Mouse (Mus musculus) right cerebral cortex, adult 2 months (tissue): Measurements from ENCODE around the gene Itsn1.

Experiments used
- DNase-seq, 2 experiments: peaks; one replicate each; pipeline ENCODE4 v3.0.0; 2021 to 2022; ENCODE audit warnings: low spot score in 2 of 2

Gene Itsn1

DNA sequence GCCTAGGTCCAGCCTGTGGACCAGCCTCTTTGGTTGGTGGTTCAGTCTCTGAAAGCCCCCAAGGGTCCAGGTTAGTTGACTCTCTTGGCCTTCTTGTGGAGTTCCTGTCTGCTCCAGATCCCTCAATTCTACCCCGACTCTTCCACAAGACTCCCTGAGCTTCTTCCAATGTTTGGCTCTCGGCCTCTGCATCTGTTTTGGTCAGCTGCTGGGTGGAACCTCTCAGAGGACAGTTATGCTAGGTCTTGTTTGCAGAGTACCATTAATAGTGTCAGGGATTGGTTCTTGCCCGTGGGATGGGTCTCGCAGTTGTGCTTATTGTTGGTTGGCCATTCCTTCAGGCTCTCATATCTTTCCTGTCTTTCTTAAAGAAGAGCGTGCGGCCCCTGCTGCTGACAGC lies 39.5 kb downstream of the Itsn1 start:
- DNase-seq = no peak

DNA sequence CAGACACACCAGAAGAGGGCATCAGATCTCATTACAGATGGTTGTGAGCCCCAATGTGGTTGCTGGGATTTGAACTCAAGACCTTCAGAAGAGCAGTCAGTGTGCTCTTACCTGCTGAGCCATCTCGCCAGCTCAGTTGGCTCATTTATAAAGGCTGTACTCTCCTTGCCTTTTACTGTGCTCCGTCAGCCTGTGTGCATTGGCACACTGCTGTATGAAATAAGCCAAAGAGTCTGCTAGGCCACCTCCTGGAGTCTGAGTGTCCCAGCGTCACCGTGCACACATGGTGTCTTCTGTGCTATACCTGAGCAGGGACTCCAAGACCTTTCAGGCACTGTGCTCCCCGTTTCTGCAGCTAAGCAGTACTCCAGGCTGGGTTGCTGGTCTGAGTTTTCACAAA lies 40.8 kb downstream of the Itsn1 start:
- DNase-seq = no peak

DNA sequence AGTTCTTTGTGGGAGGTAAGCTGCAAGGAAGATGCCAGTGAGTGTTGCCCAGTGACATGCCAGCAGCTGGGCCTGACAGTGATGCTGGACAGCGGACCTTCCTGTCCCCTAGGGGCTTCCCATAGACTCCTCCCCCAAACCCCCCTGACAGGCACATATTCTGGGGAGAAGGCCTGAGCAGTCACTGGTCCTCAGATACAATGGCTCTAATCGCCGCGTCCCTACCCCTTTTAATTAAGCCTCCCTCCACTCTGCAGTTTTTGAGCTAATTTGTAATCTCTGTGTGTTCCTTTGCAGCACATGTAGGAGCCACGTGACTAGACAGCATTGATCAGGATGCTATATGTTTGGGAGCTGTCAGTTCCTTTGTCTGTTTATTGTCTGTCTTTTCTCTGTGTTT lies 41.6 kb downstream of the Itsn1 start:
- no peak for DNase-seq

DNA sequence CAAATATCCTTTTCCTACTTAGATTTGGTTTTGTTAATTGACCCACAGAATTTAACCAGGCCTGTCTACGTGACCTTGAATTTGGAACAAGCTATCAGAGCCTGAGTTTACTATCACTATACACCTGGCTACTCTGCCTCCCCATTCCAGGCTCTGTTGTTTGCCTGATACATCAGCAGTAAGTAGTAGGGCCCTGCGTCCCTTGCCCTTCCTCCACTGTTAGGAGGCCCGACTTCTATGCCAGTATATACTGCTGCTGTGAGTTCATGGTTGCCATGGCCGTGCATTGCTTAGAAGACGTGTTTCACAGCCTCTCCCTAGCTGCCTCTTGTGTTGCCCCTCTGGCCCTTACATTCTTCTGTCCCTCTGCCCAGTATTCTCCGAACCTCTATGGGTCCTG lies 42.3 kb downstream of the Itsn1 start:
- no peak for DNase-seq

DNA sequence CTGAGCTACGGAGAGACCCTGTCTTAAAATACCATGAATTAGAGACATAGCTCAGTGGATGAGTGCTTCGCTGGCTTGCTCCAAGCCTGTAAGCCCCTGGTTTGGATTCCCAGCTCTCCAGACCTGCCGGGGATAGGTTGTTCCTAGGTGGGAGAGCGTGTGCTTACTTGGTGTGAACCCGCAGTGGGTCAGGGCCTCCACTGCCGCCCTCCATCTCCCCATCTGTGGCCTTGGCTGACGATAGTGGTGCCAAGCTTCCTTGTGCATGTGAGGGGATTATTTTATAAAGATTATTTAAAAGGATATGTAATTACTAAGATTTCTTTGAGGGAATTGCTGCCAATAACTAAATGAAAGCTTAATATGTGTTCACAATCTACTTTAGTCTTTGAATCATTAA lies 43.5 kb downstream of the Itsn1 start:
- no peak for DNase-seq

DNA sequence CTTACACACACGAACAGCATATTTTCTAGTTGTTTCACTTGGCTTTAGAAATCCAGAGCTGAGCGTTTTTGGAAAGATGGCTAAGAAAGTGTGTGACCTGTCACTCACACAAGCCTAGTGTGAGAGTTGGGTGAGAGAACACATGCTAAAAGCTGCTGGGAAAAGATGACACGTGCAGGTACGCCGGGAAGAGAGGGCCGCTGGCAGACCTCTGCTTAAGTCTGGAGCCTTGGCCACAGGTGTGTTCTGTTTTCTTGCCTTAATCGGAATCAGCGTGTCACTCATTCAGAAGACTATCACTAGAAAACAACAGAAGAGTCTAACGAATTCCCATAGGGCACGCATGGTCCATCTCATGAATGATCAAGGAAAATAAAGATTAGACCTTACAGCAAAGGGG lies 50.5 kb downstream of the Itsn1 start:
- DNase-seq = no peak

DNA sequence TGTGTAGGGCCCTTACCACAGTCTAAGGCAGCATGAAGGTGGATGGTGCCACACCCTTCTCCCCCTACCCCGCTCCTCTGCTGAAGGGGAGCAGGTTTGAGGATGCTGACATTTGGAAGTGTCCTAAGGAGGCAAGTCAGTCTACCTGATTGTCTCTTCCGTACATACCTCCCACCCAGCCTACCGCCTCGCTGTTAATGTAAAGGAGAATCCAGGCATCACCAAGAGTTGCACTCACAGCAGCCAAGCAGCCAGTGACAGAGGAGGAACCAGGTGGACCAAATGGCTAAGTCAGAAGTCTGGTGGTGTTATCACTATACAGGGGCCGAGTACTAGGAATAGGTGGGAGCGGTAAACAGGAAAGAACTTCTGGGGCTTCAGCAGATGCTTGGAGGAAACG lies 51.1 kb downstream of the Itsn1 start:
- DNase-seq = no peak

DNA sequence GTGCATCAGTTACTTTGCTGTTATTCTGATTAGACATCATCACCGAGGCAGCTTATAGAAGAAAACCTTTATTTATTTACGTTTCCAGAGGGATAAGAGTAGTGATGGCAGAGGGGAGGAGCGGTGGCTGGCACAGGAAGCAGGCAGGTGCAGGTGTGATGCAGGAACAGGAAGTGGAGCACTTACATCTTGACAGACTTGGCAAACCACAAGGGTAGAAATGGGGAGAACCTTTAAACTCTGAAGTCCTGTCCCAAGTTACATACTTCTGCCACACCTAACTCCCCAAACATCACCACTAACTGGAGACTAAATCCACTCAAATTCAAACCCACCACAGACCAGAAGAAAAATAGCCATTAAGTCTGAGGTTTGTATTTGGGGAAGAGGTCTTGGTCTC lies 51.7 kb downstream of the Itsn1 start:
- no peak for DNase-seq

DNA sequence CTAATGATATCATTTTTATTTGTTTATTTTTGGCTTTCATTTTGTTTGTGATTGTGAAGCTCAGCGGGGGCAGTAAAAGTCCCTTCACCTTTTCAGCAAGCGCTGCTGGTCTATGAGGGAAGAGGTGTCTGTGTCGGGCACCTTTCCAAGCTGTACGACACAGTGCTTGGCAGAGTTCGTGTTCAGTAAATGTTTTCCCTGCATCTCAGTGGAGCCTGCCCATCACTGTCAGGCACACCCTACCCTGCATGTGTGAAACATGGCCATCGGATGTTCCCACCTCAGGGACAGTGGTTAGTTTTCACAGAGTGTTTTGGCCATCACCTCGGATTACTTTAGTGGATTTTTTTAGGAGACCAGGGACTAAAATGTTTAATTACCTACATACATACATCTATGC lies 54.1 kb downstream of the Itsn1 start:
- DNase-seq = no peak

DNA sequence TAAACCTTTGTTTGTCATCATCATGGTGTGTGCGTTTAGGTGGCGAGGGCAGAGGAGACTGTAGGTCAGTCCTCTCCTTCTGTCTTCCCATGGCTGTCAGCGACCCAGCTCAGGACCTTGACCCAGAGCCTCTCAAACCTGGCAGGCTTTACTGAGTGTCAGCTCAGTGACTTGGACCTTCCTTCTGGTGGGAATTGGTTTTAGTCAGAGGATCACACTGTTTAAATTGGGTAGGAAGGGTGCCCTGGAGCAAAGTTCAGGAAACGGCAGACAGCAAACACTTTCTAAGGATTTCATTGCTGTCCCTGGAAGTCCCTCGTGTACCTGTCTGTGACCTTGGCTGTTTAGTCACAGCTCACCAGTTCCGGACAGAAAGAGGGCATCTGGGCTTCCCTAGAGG lies 55.2 kb downstream of the Itsn1 start:
- no peak for DNase-seq

DNA sequence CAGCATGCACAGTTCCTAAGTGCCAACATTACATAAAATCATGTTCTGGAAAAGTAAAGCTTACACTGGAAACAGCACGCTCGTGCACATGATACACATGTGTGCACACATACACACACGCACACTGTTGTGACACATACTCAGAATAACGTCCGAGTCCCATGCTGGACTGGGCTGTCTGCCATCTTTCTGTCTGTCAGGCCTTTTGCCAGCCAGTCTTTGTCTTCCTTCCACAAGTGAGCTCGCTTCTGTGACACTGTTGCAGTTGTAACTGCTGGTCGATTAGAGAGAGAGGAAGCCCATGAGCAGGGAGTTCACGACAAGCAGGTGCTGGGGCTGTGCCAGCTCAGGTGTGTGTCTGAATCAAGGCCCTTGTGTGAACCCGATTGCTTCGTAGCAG lies 57.3 kb downstream of the Itsn1 start:
- DNase-seq = peak in 1 of 2 experiments; percentile 26

DNA sequence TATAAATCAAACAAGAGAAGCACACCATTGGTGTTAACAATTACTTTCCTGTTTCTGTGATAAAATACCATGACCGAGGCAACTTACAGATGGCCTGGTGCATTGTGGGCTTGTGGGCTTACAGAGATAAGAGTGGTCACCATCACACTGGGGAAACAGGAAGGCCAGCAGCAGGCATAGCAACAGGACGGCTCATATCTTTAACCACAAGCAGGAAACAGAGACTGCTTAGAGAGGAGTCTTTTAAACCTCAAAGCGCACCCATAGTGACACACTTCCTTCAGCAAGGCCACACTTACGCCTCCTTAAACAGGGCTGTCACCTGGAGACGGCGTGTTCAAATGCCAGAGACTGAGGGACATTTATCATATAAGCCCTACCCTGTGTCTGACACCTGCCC lies 60.6 kb downstream of the Itsn1 start:
- DNase-seq = no peak

DNA sequence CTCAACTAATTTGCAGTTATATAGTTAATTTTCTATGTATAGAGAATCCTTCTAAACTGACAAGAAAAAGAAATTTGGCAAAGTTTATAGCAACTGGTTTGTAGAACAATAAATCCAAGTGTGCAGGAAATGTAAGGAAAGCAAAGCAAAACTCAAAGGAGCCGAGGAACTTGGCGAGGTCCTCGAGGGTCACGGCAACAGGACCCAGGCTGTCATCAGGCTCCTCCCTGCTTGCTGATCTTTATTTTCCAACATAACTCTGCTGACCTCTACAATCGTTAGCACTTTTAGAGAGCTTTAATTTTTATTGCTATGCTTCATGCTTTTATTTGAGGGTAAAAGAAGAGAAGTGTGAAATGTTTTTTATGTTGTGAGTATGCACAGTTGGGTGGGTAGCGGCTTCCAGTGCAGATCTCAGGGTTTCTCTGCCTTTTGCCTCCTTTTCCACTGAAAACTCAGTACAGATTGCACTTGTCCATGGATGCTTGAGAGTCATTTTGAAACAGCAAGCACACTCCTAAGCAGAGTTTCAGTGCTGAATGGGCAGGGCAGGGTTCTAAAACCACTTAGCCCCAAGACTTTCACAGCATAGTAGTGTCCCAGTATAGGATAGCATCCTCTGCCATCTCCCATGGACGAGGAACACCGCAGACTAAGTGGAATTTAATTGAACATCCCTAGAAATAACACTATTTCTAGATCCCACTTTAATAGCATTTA lies 63.6 kb downstream of the Itsn1 start:
- no peak for DNase-seq

DNA sequence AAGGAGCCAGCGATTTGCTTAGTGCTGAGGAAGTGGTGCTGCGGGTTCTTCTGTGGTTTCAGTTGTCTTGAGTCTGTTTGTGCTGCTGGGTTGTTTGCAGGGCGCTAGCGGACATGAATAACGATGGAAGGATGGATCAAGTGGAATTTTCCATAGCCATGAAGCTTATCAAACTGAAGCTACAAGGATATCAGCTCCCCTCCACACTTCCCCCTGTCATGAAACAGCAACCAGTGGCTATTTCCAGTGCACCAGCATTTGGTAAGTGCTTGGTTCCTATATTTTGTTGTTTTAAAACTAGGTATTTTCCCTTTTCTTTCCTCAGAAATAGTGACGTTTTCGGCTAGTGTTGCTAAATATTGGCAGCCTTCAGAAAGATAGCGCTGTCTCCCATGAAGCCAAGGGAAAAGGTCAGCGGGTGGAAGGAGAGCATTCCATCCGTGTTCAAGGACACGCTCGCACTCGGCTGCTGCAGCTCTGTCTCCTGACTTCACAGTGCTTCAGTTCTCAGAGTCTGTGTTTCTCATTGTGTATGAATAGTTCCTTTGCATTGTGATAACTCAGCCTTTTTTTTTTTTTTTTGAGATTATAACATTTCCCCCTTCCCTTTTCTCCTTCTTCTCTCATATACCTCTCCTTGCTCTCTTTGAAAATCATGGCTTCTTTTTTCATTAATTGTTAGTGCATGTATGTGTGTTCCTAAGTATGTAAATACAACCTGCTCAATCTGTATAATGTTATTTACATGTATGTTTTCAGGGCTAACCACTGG lies 64.6 kb downstream of the Itsn1 start:
- DNase-seq = no peak

DNA sequence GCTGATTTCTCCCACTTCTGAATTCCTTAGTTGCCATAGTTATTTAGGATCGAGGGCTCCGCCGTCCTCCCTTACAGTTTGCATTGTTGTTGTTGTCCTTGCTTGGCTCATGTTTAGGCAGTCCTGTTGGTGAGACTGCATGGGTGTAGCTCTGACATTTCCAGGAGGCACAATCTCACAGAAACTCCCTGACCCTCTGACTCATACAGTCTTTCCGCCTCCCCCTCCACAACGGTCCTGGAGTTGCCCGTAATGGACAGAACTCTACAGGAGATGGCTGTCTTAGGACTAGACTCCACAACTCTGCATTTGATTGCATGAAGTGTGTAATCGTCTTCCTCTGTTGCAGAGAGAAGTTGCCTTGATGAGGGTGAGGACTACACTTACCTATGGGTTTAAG lies 65.2 kb downstream of the Itsn1 start:
- DNase-seq = no peak

DNA sequence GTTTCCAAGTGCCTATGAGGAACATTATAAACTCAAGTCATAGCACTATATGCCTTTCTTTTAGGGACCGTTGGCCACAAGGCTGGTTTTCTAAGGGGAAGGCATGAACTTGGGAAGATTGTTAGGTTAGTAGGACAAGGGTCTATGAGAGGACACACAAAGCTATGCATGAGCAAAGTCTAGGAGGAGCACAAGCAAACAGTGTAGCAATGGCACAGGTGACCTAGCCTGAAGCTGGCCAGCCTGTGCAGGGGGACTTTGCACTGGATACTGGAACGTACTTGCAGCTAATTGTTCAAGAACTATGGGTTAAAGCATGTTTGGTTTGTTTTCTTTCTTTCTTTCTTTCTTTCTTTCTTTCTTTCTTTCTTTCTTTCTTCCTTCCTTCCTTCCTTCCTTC lies 66.0 kb downstream of the Itsn1 start:
- DNase-seq = no peak

DNA sequence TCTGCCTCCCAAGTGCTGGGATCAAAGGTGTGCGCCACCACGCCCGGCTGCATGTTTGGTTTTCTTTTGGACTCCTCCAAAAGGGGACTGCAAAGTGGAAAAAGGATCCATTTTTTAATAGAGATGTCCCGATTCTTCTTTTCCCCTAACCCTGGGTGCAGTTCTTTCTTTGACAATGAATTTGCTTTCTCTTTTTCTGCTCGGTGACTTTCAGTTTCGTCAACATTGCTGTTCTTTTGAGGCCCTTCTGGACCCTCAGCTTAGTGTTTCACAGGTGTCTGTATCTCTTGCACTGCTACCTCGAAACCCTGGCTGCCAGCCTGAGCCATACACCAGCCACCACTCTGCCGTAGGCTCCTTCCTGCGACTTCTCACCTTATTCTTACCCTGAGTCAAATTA lies 66.5 kb downstream of the Itsn1 start:
- no peak for DNase-seq

DNA sequence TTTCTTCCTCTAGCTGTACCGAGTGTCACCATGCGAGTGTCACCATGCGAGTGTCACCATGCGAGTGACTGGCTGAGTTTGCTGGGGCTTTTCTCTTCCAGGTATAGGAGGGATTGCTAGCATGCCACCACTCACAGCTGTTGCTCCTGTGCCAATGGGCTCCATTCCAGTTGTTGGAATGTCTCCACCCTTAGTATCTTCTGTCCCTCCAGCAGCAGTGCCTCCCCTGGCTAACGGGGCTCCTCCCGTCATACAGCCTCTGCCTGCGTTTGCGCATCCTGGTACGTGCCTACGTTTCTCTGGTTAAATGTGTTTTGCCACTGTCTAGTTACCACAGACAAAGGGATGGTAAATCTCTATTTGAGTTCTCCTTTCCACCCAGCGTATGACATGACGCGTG lies 72.3 kb downstream of the Itsn1 start:
- no peak for DNase-seq

DNA sequence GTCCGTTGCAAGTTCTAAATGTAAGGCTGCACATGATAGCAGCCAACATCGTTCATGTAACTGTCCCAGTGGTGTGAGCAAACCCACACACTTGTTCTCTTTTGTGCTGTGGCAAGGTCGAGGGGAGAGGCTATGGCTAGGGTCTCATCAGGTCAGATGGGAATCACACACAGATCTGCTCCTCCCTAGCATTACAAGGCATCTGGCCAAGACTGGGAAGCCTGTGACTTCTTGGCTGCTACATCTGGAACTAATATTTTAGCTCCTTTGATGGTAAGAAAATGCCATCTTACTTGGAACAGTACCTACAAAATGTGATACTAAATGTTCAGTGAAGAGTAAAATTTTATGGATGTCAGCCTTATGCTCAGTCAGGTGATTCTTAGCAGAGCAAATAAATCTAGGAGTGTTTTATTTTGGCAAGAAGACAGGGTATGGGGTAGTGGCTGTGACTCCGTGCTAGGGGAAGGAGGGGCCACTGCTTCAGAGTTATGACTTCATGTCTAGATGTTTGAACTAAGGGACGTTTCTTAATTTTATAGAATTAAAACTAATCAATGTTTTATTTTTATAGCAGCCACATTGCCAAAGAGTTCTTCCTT lies 73.5 kb downstream of the Itsn1 start:
- DNase-seq = no peak

DNA sequence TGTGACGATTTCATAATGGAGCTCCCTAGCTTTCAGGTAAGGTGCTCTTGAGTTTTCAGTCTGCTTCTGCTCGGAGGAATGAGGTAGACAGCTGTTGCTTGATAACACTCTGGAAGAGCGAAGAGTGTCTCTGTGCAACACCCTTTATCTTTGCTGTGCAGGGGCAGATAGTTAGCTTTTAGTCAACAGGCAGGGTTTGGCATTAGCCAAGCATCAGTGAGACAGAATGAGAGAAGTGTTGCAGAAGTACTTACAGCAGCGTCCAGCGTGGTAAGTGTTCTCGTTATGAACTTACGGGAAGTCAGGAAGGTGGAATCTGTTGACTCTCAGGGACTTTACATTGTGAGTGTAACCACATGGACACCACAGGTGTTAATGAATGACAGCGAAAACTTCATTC lies 75.3 kb downstream of the Itsn1 start:
- no peak for DNase-seq

DNA sequence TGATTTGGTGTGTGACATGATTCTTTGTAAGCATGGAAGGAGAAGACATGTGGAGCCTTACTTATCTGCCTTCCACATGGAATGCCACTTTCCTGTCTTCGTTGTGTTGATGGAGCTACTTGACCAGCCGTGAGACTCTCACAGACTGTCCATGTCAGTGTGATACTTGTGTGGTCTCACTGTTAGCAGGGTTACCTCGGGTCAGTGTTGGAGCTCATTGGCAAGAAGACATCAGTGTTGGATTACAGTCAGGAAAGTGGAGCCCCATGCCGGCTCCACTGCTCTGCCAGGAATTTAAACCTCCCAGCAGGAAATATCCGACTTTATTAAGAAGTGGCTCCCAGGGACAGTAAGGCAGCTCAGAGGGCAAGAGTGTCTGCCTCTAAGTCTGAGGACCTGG lies 75.8 kb downstream of the Itsn1 start:
- DNase-seq = no peak

DNA sequence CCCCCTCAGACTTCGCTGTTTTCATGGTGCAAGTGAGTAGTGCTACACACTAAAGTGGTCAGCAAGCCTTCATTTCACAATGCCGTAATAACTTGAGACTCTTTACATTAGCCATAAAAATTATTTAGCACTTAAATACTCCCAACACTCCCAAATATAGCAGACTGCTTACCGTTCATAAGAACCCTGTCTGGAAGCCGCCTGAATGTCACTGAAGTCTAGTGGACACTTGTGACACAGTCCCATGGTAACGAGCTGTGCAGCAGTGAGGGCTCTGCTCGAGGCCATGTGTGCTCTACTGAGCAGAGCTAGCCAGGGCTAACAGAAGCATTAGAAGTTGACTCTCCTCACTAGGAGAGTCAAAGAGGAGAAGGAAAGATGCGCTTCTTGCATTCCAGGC lies 81.2 kb downstream of the Itsn1 start:
- DNase-seq = no peak

DNA sequence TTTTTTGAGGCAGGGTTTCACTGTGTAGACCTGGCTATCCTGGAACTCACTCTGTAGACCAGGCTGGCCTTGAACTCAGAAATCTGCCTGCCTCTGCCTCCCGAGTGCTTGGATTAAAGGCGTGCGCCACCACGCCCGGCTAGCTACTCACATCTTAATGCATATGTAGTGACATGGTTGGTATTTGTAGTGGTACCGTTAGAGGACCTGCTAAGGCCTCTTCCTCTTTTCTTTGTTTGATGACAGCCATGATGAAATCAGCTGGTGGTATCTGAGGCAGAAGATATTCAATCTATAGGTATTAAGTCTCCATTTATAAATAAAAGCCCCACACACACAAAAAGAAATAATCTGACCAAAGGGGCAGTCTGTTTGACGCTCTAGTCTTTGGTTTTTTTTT lies 82.3 kb downstream of the Itsn1 start:
- DNase-seq = no peak
